Mouse (Mus musculus): Measurements from ENCODE around the gene C1qa.
A peak's percentile ranks its signal among the peaks of the same experiment; 100 is the strongest.

The C1qa gene

GRCm38 (mm10) chr4:136861806-136862205 lies 36.8 kb downstream of the C1qa start:
- DNase-seq (ENCODE audit: low spot score in 2 of 2) = no peak

- DNase-seq (ENCODE audit: low spot score in 2 of 2) = peak in 1 of 2 experiments; percentile 22
Observed at GRCm38 (mm10) chr4:136860022-136860421, 38.6 kb downstream of the C1qa start.

- peak in 1 of 2 experiments; percentile 28 for DNase-seq (ENCODE audit: low spot score in 2 of 2)
Observed at GRCm38 (mm10) chr4:136855081-136855480, 43.5 kb downstream of the C1qa start.

- no peak for DNase-seq (ENCODE audit: low spot score in 2 of 2)
Observed at GRCm38 (mm10) chr4:136852989-136853388, 45.6 kb downstream of the C1qa start.

- no peak for DNase-seq (ENCODE audit: low spot score in 2 of 2)
Observed at GRCm38 (mm10) chr4:136852119-136852518, 46.5 kb downstream of the C1qa start.

GRCm38 (mm10) chr4:136848565-136848964 lies 50.0 kb downstream of the C1qa start:
- DNase-seq (ENCODE audit: low spot score in 2 of 2) = no peak

GRCm38 (mm10) chr4:136847166-136847565 lies 51.4 kb downstream of the C1qa start:
- no peak for DNase-seq (ENCODE audit: low spot score in 2 of 2)
